ENCODE assay signal across 24 mouse cellular contexts in the genomic region with DNA sequence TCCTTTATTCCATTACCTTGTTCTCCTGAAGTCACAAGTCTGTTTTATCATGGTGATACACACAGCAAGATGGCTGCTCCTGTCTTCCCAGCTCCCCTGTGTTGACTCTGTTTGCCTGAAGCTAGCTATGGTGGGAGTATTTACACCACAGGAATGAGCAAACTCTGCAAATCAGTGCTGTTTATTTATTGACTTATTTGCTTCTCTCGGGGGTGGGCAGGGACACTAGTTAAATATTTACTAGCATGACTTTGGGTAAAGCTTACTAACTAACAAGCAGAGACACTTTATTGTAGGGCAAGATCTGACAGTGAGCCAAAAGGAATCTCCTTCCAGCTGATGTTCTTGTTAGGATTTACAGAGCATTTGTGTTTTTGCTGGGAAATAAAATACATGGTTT.
DNase-seq lines count a peak whose midpoint lies in the region; ATAC-seq lines count a peak whose summit lies in the region.
"Had no signal": no experiment of that assay in that cellular context is flagged by ENCODE, and none has a peak within 500 bp of the region (broad histone marks: within the 10 kb centered on the region; RNA-seq: fewer than 3 reads in every experiment).

No protein-coding gene starts in this region.

- peak; percentile 16 for DNase-seq in heart, adult 11 months
- no peak for DNase-seq in heart, postnatal 4 days
- DNase-seq in midbrain, embryonic 11.5 days (ENCODE audit: low spot score, missing footprints), result peak; percentile 26
- DNase-seq in midbrain, embryonic 10.5 days (ENCODE audit: low spot score), result no peak
- peak; percentile 13 for DNase-seq in kidney, postnatal 10 days
- DNase-seq in yolk sac, embryonic 10.5 days (ENCODE audit: low spot score), result peak; percentile 52
- DNase-seq in left cerebral cortex, postnatal 25 days (ENCODE audit: low spot score in 2 of 2), result no peak
- DNase-seq in adrenal gland, adult 8-10 months, result no peak
- DNase-seq: adrenal gland, postnatal 10 days; B cell, adult 2 months; cerebellum, adult 11 months; cerebellum, adult 8-10 months; cerebellum, postnatal 14 days; embryo, embryonic 11 days; gastrocnemius, postnatal 36 days; heart, adult 18-20 months; heart, postnatal 10 days had no signal

- H3K27me3 ChIP-seq in midbrain, embryonic 11.5 days (ENCODE audit: control insufficient read depth, insufficient read depth, low read length), result no peaks in the 10 kb centered on the region
- H3K27me3 ChIP-seq in midbrain, embryonic 10.5 days (ENCODE audit: low read depth, poor library complexity, severe bottlenecking), result no peaks in the 10 kb centered on the region
- H3K27me3 ChIP-seq: embryonic facial prominence, embryonic 15.5 days had no signal

- H3K9me3 ChIP-seq in midbrain, embryonic 11.5 days (ENCODE audit: control insufficient read depth, low read length), result no peaks in the 10 kb centered on the region
- no peaks in the 10 kb centered on the region for H3K9me3 ChIP-seq in midbrain, embryonic 10.5 days (replicated peaks)
- H3K9me3 ChIP-seq: embryonic facial prominence, embryonic 15.5 days; forebrain, embryonic 10.5 days; heart, embryonic 10.5 days had no signal

- no peak overlapping the region for H3K4me2 ChIP-seq in midbrain, embryonic 11.5 days
- H3K4me2 ChIP-seq: embryonic facial prominence, embryonic 15.5 days had no signal

- H3K4me1 ChIP-seq in midbrain, embryonic 11.5 days (ENCODE audit: control insufficient read depth, insufficient read depth, low read length), result no peaks in the 10 kb centered on the region
- peaks cover 7% of the 10 kb centered on the region for H3K4me1 ChIP-seq in midbrain, embryonic 10.5 days
- H3K4me1 ChIP-seq: embryonic facial prominence, embryonic 15.5 days; heart, embryonic 10.5 days had no signal

- intact Hi-C loops in left cerebral cortex, postnatal 25 days (cut with DNase I), result no loop called here

- no peak overlapping the region for H3K9ac ChIP-seq in midbrain, embryonic 11.5 days (ENCODE audit: low read length)
- H3K9ac ChIP-seq: embryonic facial prominence, embryonic 15.5 days had no signal

- ATAC-seq in midbrain, embryonic 11.5 days (ENCODE audit: low FRiP score), result no peak
- ATAC-seq: CD4-positive, CD25-positive, alpha-beta regulatory T cell, adult 4 months; forebrain, embryonic 14.5 days had no signal

- H3K27ac ChIP-seq in midbrain, embryonic 11.5 days (ENCODE audit: low read depth, low read length), result no peak overlapping the region
- H3K27ac ChIP-seq in midbrain, embryonic 10.5 days (replicated peaks), result no peak overlapping the region
- H3K27ac ChIP-seq: embryonic facial prominence, embryonic 15.5 days; forebrain, embryonic 10.5 days; heart, embryonic 10.5 days had no signal

- WGBS in midbrain, embryonic 11.5 days, result 72% methylated on average over 1 of the region's 1 CpGs
- 86% methylated on average over 1 of the region's 1 CpGs for WGBS in midbrain, embryonic 10.5 days

- H3K36me3 ChIP-seq in midbrain, embryonic 11.5 days (ENCODE audit: control insufficient read depth, insufficient read depth, low read length), result no peaks in the 10 kb centered on the region
- no peaks in the 10 kb centered on the region for H3K36me3 ChIP-seq in midbrain, embryonic 10.5 days
- H3K36me3 ChIP-seq: embryonic facial prominence, embryonic 15.5 days; forebrain, embryonic 10.5 days; G1E; heart, embryonic 10.5 days had no signal

- H3K4me3 ChIP-seq in midbrain, embryonic 11.5 days (ENCODE audit: low read depth, low read length), result no peak overlapping the region
- no peak overlapping the region for H3K4me3 ChIP-seq in midbrain, embryonic 10.5 days
- H3K4me3 ChIP-seq: embryonic facial prominence, embryonic 15.5 days; erythroblast, embryonic 14.5 days; forebrain, embryonic 10.5 days; heart, embryonic 10.5 days had no signal

Comparison
In these comparisons a context has a peak if more than half of its experiments do, and no peak if none do; other contexts are left out.
1. DNase-seq: peak in heart, adult 11 months (single experiment), midbrain, embryonic 11.5 days (single experiment), kidney, postnatal 10 days (single experiment) and yolk sac, embryonic 10.5 days (single experiment); none in heart, postnatal 4 days (single experiment), midbrain, embryonic 10.5 days (single experiment), left cerebral cortex, postnatal 25 days (0 of 2) and adrenal gland, adult 8-10 months (single experiment).